Comparison of ENCODE assay signal across 12 mouse cellular contexts in genomic region chr4:137945376-137945775, GRCm38 (mm10). TPM values are rescaled to one million over a fixed set of nuclear protein-coding genes. Genes with fewer than 3 reads are reported as not detected.
DNase-seq lines count a peak whose midpoint lies in the region; ATAC-seq and TF ChIP-seq lines count a peak whose summit lies in the region.
"Had no signal": no experiment of that assay in that cellular context is flagged by ENCODE, and none has a peak within 500 bp of the region (broad histone marks: within the 10 kb centered on the region; RNA-seq: fewer than 3 reads in every experiment).

No protein-coding gene starts in this region.

- no peak overlapping the region for H3K4me2 ChIP-seq in kidney, postnatal 0 days (ENCODE audit: low read length)
- H3K4me2 ChIP-seq: heart, embryonic 15.5 days had no signal

- H3K4me3 ChIP-seq in kidney, postnatal 0 days (replicated peaks; ENCODE audit: low read depth, low read length), result no peak overlapping the region
- H3K4me3 ChIP-seq in E14TG2a.4 (replicated peaks; ENCODE audit: low read length), result no peak overlapping the region
- H3K4me3 ChIP-seq: heart, embryonic 15.5 days had no signal

- no peaks in the 10 kb centered on the region for H3K9me3 ChIP-seq in kidney, postnatal 0 days (replicated peaks; ENCODE audit: low read length)
- no peaks in the 10 kb centered on the region for H3K9me3 ChIP-seq in E14TG2a.4 (ENCODE audit: low read length)
- H3K9me3 ChIP-seq: heart, embryonic 15.5 days had no signal

- H3K9ac ChIP-seq in kidney, postnatal 0 days (ENCODE audit: low read depth, low read length), result no peak overlapping the region
- H3K9ac ChIP-seq: heart, embryonic 15.5 days had no signal

- WGBS in kidney, postnatal 0 days, result 73% methylated on average over 4 of the region's 4 CpGs

- H3K36me3 ChIP-seq in kidney, postnatal 0 days (ENCODE audit: insufficient read depth, low read length), result peaks cover 42% of the 10 kb centered on the region
- H3K36me3 ChIP-seq in E14TG2a.4 (ENCODE audit: insufficient read depth, low read length), result peaks cover 78% of the 10 kb centered on the region

- no peaks in the 10 kb centered on the region for H3K4me1 ChIP-seq in kidney, postnatal 0 days (replicated peaks; ENCODE audit: insufficient read depth, low read length)
- H3K4me1 ChIP-seq in E14TG2a.4 (replicated peaks; ENCODE audit: low read depth, low read length), result peaks cover 47% of the 10 kb centered on the region
- H3K4me1 ChIP-seq: heart, embryonic 15.5 days had no signal

- DNase-seq in kidney, postnatal 0 days (ENCODE audit: low spot score), result no peak
- no peak for DNase-seq in kidney, postnatal 4 days
- DNase-seq in 416B (ENCODE audit: low read depth), result peak; percentile 47
- DNase-seq in layer of hippocampus, postnatal 25 days (ENCODE audit: extremely low spot score in 1 of 2, low spot score in 1 of 2), result no peak
- DNase-seq in left cerebral cortex, adult 8-10 months (ENCODE audit: low spot score in 2 of 2), result no peak
- DNase-seq: embryo, embryonic 11 days; gastrocnemius, postnatal 14 days had no signal

- ATAC-seq in kidney, postnatal 0 days (replicated peaks; ENCODE audit: low FRiP score, low read depth), result no peak
- ATAC-seq in common myeloid progenitor, adult 5-6 weeks (replicated peaks; ENCODE audit: low read depth, poor library complexity, severe bottlenecking), result 0 out of 2 replicates have a peak, but pooled peaks have one; percentile 25
- ATAC-seq: hindbrain, embryonic 16.5 days had no signal

- no peaks in the 10 kb centered on the region for H3K27me3 ChIP-seq in kidney, postnatal 0 days (ENCODE audit: insufficient read depth, low read length)
- no peaks in the 10 kb centered on the region for H3K27me3 ChIP-seq in E14TG2a.4 (ENCODE audit: insufficient read depth, low read length)
- H3K27me3 ChIP-seq: heart, embryonic 15.5 days had no signal

- TF ChIP-seq CTCF in kidney, postnatal 0 days (IDR thresholded peaks at IDR 0.05; ENCODE audit: low read depth), result peak; percentile 68
- TF ChIP-seq CTCF in E14TG2a.4 (conservative IDR thresholded peaks at IDR 0.05; ENCODE audit: low read length), result peak; percentile 68

- no peak overlapping the region for H3K27ac ChIP-seq in kidney, postnatal 0 days
- H3K27ac ChIP-seq: heart, embryonic 15.5 days; macrophage had no signal

RNA-seq across cellular contexts. Expression of gene Eif4g3, which starts 47.4 kb away (rescaled TPM):
- 26.6 and 28.6 TPM in 2 replicates for polyA plus RNA-seq in kidney, postnatal 0 days (2015; fragmentation: Nextera tagmentation; extraction: Ambion mirVana)
- 36.5 and 51.2 TPM in 2 replicates for total RNA-seq in common myeloid progenitor, adult 5-6 weeks (2017)
- 100 to 1,000 TPM; 135 to 160 TPM for total RNA-seq in layer of hippocampus, postnatal 25 days (2021)
- 100 to 1,000 TPM; 147 to 156 (median 154) TPM for total RNA-seq in left cerebral cortex, adult 8-10 months (2022)
